Mouse (Mus musculus) gastrocnemius, postnatal 36 days (tissue): ENCODE results near the gene Pgbd1. TPM values are rescaled to one million over a fixed set of nuclear protein-coding genes. Genes with fewer than 3 reads are reported as not detected.

Experiments
- microRNA-seq, 2 experiments: library from miRNA; unstranded; fragments of <30 nt; microRNA quantifications; one replicate each; pipeline ENCODE4 v1.2.0; 2021
- total RNA-seq, 2 experiments: library from RNA; stranded (reverse); gene quantifications; 2 replicates each; pipeline ENCODE4 v1.2.3; 2021

Gene Pgbd1
- total RNA-seq, 2 experiments from 2014 or later: 0.20 to 0.36 TPM

Small RNAs within 50 kb of the gene (microRNA-seq; reads per million reads assigned to microRNA genes)
- gene Mir1896 (0 reads per million in 2 experiments), gene Mir6942 (0 reads per million in 2 experiments)

Other genes starting within 250 kb of the Pgbd1 start
- not detected for gene Gpx5, start 148.3 kb downstream of the Pgbd1 start, total RNA-seq
- not detected for gene Gpx6, start 128.9 kb downstream of the Pgbd1 start, total RNA-seq
- gene Olfr1367, start 94.1 kb downstream of the Pgbd1 start, total RNA-seq: not detected
- gene Zscan12, start 78.2 kb downstream of the Pgbd1 start, total RNA-seq: 1 to 10 TPM; 4.7 to 6.7 TPM
- 10 to 100 TPM; 14.7 to 14.9 TPM for gene Zkscan3, start 38.3 kb downstream of the Pgbd1 start, total RNA-seq
- 10 to 100 TPM in 1 of 2 experiments, 1 to 10 TPM in 1; 8.8 to 11.9 TPM for gene Zscan26, start 12.7 kb upstream of the Pgbd1 start, total RNA-seq
- under 1 TPM in 1 of 2 experiments, not detected in 1; 0.17 TPM for gene Nkapl, start 27.5 kb upstream of the Pgbd1 start, total RNA-seq
- under 1 TPM; 0.25 to 0.43 TPM for gene Zkscan4, start 37.8 kb upstream of the Pgbd1 start, total RNA-seq
- not detected for gene Gm10065, start 38.4 kb upstream of the Pgbd1 start, total RNA-seq
- gene AK157302, start 54.2 kb upstream of the Pgbd1 start, total RNA-seq: 10 to 100 TPM; 21.6 to 22.8 TPM
- gene Gm11273, start 60.4 kb upstream of the Pgbd1 start, total RNA-seq: 100 to 1,000 TPM; 119 to 122 TPM
- gene Zkscan8, start 90.1 kb upstream of the Pgbd1 start, total RNA-seq: 1 to 10 TPM; 4.0 to 6.2 TPM
- not detected for gene Olfr1366, start 101.8 kb upstream of the Pgbd1 start, total RNA-seq
- not detected for gene Olfr1535, start 118.8 kb upstream of the Pgbd1 start, total RNA-seq
- gene Olfr1364, start 140.7 kb upstream of the Pgbd1 start, total RNA-seq: not detected
- gene Olfr1362, start 173.0 kb upstream of the Pgbd1 start, total RNA-seq: not detected
- gene Olfr11, start 201.5 kb upstream of the Pgbd1 start, total RNA-seq: not detected
- gene Olfr1361, start 222.3 kb upstream of the Pgbd1 start, total RNA-seq: not detected
- not detected for gene Olfr1360, start 236.3 kb upstream of the Pgbd1 start, total RNA-seq